Mouse (Mus musculus) urinary bladder, adult 18-20 months (tissue): ENCODE measurements at regions not wholly inside any gene's neighbourhood (a gene's known extent, or its start where the extent isn't known, plus 50 kb on each side); places are given as distances from the start of the nearest gene placed in this dataset.

Experiments
- DNase-seq, 2 experiments: peaks; one replicate each; pipeline ENCODE4 v3.0.0; 2022; ENCODE audit warnings: low spot score in 2 of 2, mixed read lengths in 2 of 2

- no peak for DNase-seq
These were observed 128.6 kb upstream of the Foxa2 start for GRCm38 (mm10) chr2:148175251-148175927.

GRCm38 (mm10) chr2:148180245-148180644, 133.5 kb upstream of the Foxa2 start:
- DNase-seq, result no peak

GRCm38 (mm10) chr2:148181518-148181917, 134.7 kb upstream of the Foxa2 start:
- DNase-seq, result no peak

- DNase-seq, result no peak
These were observed 135.8 kb upstream of the Foxa2 start for GRCm38 (mm10) chr2:148182492-148183052.

GRCm38 (mm10) chr2:148184801-148185212, 138.0 kb upstream of the Foxa2 start:
- DNase-seq, result no peak

- no peak for DNase-seq
These were observed 139.7 kb upstream of the Foxa2 start for GRCm38 (mm10) chr2:148186363-148186991.

GRCm38 (mm10) chr2:148188865-148189264, 142.1 kb upstream of the Foxa2 start:
- DNase-seq, result no peak

GRCm38 (mm10) chr2:148189287-148189686, 142.5 kb upstream of the Foxa2 start:
- DNase-seq, result no peak

- no peak for DNase-seq
These were observed 146.2 kb upstream of the Foxa2 start for GRCm38 (mm10) chr2:148192946-148193345.

GRCm38 (mm10) chr2:148197375-148198015, 150.7 kb upstream of the Foxa2 start:
- DNase-seq, result no peak

GRCm38 (mm10) chr2:148206633-148207032, 159.9 kb upstream of the Foxa2 start:
- DNase-seq, result no peak

- no peak for DNase-seq
These were observed 164.0 kb upstream of the Foxa2 start for GRCm38 (mm10) chr2:148210813-148211212.

GRCm38 (mm10) chr2:148217136-148217535, 170.4 kb upstream of the Foxa2 start:
- DNase-seq, result no peak

- DNase-seq, result no peak
These were observed 161.3 kb upstream of the Sstr4 start for GRCm38 (mm10) chr2:148233691-148234300.

GRCm38 (mm10) chr2:148237121-148237520, 158.0 kb upstream of the Sstr4 start:
- DNase-seq, result no peak

- no peak for DNase-seq
These were observed 156.1 kb upstream of the Sstr4 start for GRCm38 (mm10) chr2:148239046-148239445.

GRCm38 (mm10) chr2:148242242-148242641, 152.9 kb upstream of the Sstr4 start:
- no peak for DNase-seq

GRCm38 (mm10) chr2:148245575-148245974, 149.6 kb upstream of the Sstr4 start:
- DNase-seq, result no peak

GRCm38 (mm10) chr2:148250902-148251301, 144.2 kb upstream of the Sstr4 start:
- DNase-seq, result no peak

- no peak for DNase-seq
These were observed 139.5 kb upstream of the Sstr4 start for GRCm38 (mm10) chr2:148255662-148256061.

GRCm38 (mm10) chr2:148264111-148264730, 130.9 kb upstream of the Sstr4 start:
- no peak for DNase-seq

- DNase-seq, result no peak
These were observed 115.9 kb upstream of the Sstr4 start for GRCm38 (mm10) chr2:148279200-148279599.
